In the genomic region with DNA sequence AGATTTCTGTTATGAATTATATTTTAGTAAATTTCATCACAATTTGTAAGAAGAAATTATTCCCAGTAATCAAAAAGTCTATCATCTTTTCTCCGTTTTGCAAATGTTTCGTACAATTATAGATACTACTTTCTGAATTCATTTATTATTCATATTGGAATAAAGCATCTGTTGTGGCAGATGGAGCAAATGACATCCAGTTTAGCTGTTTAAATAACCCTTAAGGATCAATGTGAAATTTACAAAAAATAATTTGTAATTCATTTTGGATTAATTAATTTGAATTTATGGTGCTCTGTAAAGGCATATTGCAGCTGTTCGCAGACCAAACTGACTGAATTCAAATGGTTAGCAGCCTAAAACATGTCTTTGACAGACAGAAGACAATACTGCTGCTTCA, we compare ENCODE assay signal across 16 mouse cellular contexts.
DNase-seq lines count a peak whose midpoint lies in the region; ATAC-seq and TF ChIP-seq lines count a peak whose summit lies in the region.
"Had no signal": no experiment of that assay in that cellular context is flagged by ENCODE, and none has a peak within 500 bp of the region (broad histone marks: within the 10 kb centered on the region; RNA-seq: fewer than 3 reads in every experiment).

No protein-coding gene starts in this region.

- TF ChIP-seq CTCF in forebrain, postnatal 0 days (IDR thresholded peaks at IDR 0.05; ENCODE audit: low read depth), result no peak

- H3K27ac ChIP-seq in forebrain, postnatal 0 days (ENCODE audit: low read depth, low read length), result no peak overlapping the region
- no peak overlapping the region for H3K27ac ChIP-seq in forebrain, embryonic 12.5 days
- H3K27ac ChIP-seq in midbrain, embryonic 14.5 days (replicated peaks; ENCODE audit: low read depth, low read length), result no peak overlapping the region
- no peak overlapping the region for H3K27ac ChIP-seq in midbrain, embryonic 15.5 days
- H3K27ac ChIP-seq: embryonic facial prominence, embryonic 13.5 days; hindbrain, embryonic 15.5 days had no signal

- no peak overlapping the region for H3K9ac ChIP-seq in forebrain, postnatal 0 days
- H3K9ac ChIP-seq in forebrain, embryonic 12.5 days, result no peak overlapping the region
- H3K9ac ChIP-seq in midbrain, embryonic 14.5 days (replicated peaks; ENCODE audit: low read length), result no peak overlapping the region
- H3K9ac ChIP-seq in midbrain, embryonic 15.5 days, result no peak overlapping the region
- H3K9ac ChIP-seq: embryonic facial prominence, embryonic 13.5 days; heart, embryonic 12.5 days; hindbrain, embryonic 15.5 days had no signal

- H3K9me3 ChIP-seq in forebrain, postnatal 0 days (ENCODE audit: low read length), result no peaks in the 10 kb centered on the region
- no peaks in the 10 kb centered on the region for H3K9me3 ChIP-seq in forebrain, embryonic 12.5 days
- H3K9me3 ChIP-seq in midbrain, embryonic 14.5 days (ENCODE audit: control insufficient read depth, low read length), result no peaks in the 10 kb centered on the region
- H3K9me3 ChIP-seq in midbrain, embryonic 15.5 days, result no peaks in the 10 kb centered on the region
- H3K9me3 ChIP-seq: embryonic facial prominence, embryonic 13.5 days; heart, embryonic 12.5 days; hindbrain, embryonic 15.5 days had no signal

- peak; percentile 22 for DNase-seq in forebrain, postnatal 0 days
- peak; percentile 2 for DNase-seq in midbrain, embryonic 14.5 days
- DNase-seq in layer of hippocampus, adult 9-11 months, result peak; percentile 12
- no peak for DNase-seq in frontal cortex, postnatal 10 days (ENCODE audit: low spot score in 2 of 2)
- DNase-seq: adrenal gland, adult 2 months; adrenal gland, postnatal 25 days; cerebellum, adult 11-12 months; cerebellum, adult 9-10 months; cerebellum, postnatal 36 days; gastrocnemius, postnatal 25 days had no signal

- no peaks in the 10 kb centered on the region for H3K27me3 ChIP-seq in forebrain, postnatal 0 days (ENCODE audit: insufficient read depth, low read length)
- no peaks in the 10 kb centered on the region for H3K27me3 ChIP-seq in forebrain, embryonic 12.5 days
- H3K27me3 ChIP-seq in midbrain, embryonic 14.5 days (ENCODE audit: control insufficient read depth, insufficient read depth, low read length), result no peaks in the 10 kb centered on the region
- no peaks in the 10 kb centered on the region for H3K27me3 ChIP-seq in midbrain, embryonic 15.5 days (replicated peaks)
- H3K27me3 ChIP-seq: embryonic facial prominence, embryonic 13.5 days; heart, embryonic 12.5 days; hindbrain, embryonic 15.5 days had no signal

- no peak overlapping the region for H3K4me3 ChIP-seq in forebrain, postnatal 0 days (ENCODE audit: low read depth, low read length)
- H3K4me3 ChIP-seq in forebrain, embryonic 12.5 days (replicated peaks), result no peak overlapping the region
- H3K4me3 ChIP-seq in midbrain, embryonic 14.5 days (replicated peaks; ENCODE audit: low read depth, low read length), result no peak overlapping the region
- H3K4me3 ChIP-seq in midbrain, embryonic 15.5 days, result no peak overlapping the region
- H3K4me3 ChIP-seq: embryonic facial prominence, embryonic 13.5 days; heart, embryonic 12.5 days; hindbrain, embryonic 15.5 days had no signal

- no peak for ATAC-seq in forebrain, postnatal 0 days
- no peak for ATAC-seq in forebrain, embryonic 12.5 days (ENCODE audit: low FRiP score)
- no peak for ATAC-seq in midbrain, embryonic 14.5 days (ENCODE audit: low FRiP score, low TSS enrichment)
- no peak for ATAC-seq in midbrain, embryonic 15.5 days (replicated peaks)
- ATAC-seq: intestine, embryonic 16.5 days had no signal

- no peaks in the 10 kb centered on the region for H3K36me3 ChIP-seq in forebrain, postnatal 0 days (ENCODE audit: insufficient read depth)
- no peaks in the 10 kb centered on the region for H3K36me3 ChIP-seq in forebrain, embryonic 12.5 days (replicated peaks)
- H3K36me3 ChIP-seq in midbrain, embryonic 14.5 days (ENCODE audit: control insufficient read depth, insufficient read depth, low read length), result no peaks in the 10 kb centered on the region
- H3K36me3 ChIP-seq in midbrain, embryonic 15.5 days (replicated peaks), result no peaks in the 10 kb centered on the region
- H3K36me3 ChIP-seq: embryonic facial prominence, embryonic 13.5 days; heart, embryonic 12.5 days; hindbrain, embryonic 15.5 days had no signal

- no peaks in the 10 kb centered on the region for H3K4me1 ChIP-seq in forebrain, postnatal 0 days (ENCODE audit: insufficient read depth)
- H3K4me1 ChIP-seq in forebrain, embryonic 12.5 days, result no peaks in the 10 kb centered on the region
- H3K4me1 ChIP-seq in midbrain, embryonic 14.5 days (ENCODE audit: control insufficient read depth, insufficient read depth, low read length), result no peaks in the 10 kb centered on the region
- no peaks in the 10 kb centered on the region for H3K4me1 ChIP-seq in midbrain, embryonic 15.5 days
- H3K4me1 ChIP-seq: embryonic facial prominence, embryonic 13.5 days; heart, embryonic 12.5 days; hindbrain, embryonic 15.5 days had no signal

- WGBS in forebrain, postnatal 0 days, result 69% methylated on average over 3 of the region's 3 CpGs
- WGBS in forebrain, embryonic 12.5 days, result 91% methylated on average over 3 of the region's 3 CpGs
- WGBS in midbrain, embryonic 14.5 days, result 85% methylated on average over 3 of the region's 3 CpGs
- 84% methylated on average over 3 of the region's 3 CpGs for WGBS in midbrain, embryonic 15.5 days

- H3K4me2 ChIP-seq in forebrain, postnatal 0 days (ENCODE audit: low read depth), result no peak overlapping the region
- H3K4me2 ChIP-seq in forebrain, embryonic 12.5 days, result no peak overlapping the region
- no peak overlapping the region for H3K4me2 ChIP-seq in midbrain, embryonic 14.5 days (ENCODE audit: low read length)
- H3K4me2 ChIP-seq in midbrain, embryonic 15.5 days, result no peak overlapping the region
- H3K4me2 ChIP-seq: embryonic facial prominence, embryonic 13.5 days; heart, embryonic 12.5 days; hindbrain, embryonic 15.5 days had no signal

Comparison
In these comparisons a context has a peak if more than half of its experiments do, and no peak if none do; other contexts are left out.
1. DNase-seq: peak in forebrain, postnatal 0 days (single experiment), midbrain, embryonic 14.5 days (single experiment) and layer of hippocampus, adult 9-11 months (single experiment); none in frontal cortex, postnatal 10 days (0 of 2).